In the genomic region with DNA sequence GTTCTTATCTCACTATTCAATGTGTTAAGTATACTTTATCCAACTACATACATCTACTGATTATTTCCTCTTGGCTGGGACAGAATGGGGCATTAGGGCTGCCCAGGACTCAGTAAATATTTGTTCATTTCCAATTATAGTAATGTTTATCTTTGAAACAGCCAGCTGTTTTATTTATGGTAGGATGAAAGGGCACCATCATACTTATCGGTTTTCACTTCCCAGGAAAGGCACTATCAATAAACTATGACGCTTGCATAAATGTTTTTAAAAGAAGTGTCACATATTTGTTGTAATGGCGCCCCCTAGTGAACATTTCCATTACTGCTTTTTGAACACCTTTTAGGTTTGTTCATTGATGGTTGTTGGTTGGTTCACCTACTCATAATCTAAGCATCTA, we compare ENCODE assay signal across 7 mouse cellular contexts. TPM values are rescaled to one million over a fixed set of nuclear protein-coding genes. Genes with fewer than 3 reads are reported as not detected.
DNase-seq lines count a peak whose midpoint lies in the region; ATAC-seq and TF ChIP-seq lines count a peak whose summit lies in the region.

No protein-coding gene starts in this region.

- no peak for TF ChIP-seq POLR2A in CH12.LX (IDR thresholded peaks at IDR 0.05; ENCODE audit: low read depth, low read length)

- TF ChIP-seq RAD21 in CH12.LX (IDR thresholded peaks at IDR 0.05; ENCODE audit: low read depth, low read length): no peak; the same call in none of the 2 replicates

- no peak overlapping the region for H3K9ac ChIP-seq in CH12.LX (ENCODE audit: insufficient read depth, low read depth)

- DNase-seq in kidney, postnatal 36 days: peak; percentile 46 to 57
- no peak for DNase-seq in kidney, adult 8-10 months
- peak; percentile 0 for DNase-seq in CH12.LX (ENCODE audit: extremely low read depth)
- peak; percentile 27 for DNase-seq in MN1 (ENCODE audit: low spot score)
- DNase-seq in heart, postnatal 4 days: peak; percentile 23
- DNase-seq in retina, postnatal 1 day: peak; percentile 63

- no peak for ATAC-seq in granulocyte monocyte progenitor cell, adult 5-6 weeks (replicated peaks; ENCODE audit: poor library complexity, severe bottlenecking)

- in situ Hi-C loops in CH12.LX (cut with MboI; ENCODE audit: low pct_ligation_motif_present, low pct_unique_long_range_greater_than_20kb, low sequenced_read_pairs): no loop called here

- no peaks in the 10 kb centered on the region for H3K4me1 ChIP-seq in CH12.LX (ENCODE audit: control insufficient read depth in 1 of 2, insufficient read depth in 2 of 2)

- H3K36me3 ChIP-seq in CH12.LX (replicated peaks in 1 of 2; ENCODE audit: control insufficient read depth in 1 of 2, insufficient read depth in 1 of 2, low read length in 1 of 2): no peaks in the 10 kb centered on the region

- no peak overlapping the region for H3K4me2 ChIP-seq in CH12.LX (ENCODE audit: insufficient read depth, low read depth, poor library complexity, severe bottlenecking)

- H3K27ac ChIP-seq in CH12.LX (ENCODE audit: insufficient read depth, low read depth): no peak overlapping the region

- H3K27me3 ChIP-seq in CH12.LX (replicated peaks): no peaks in the 10 kb centered on the region

- H3K79me2 ChIP-seq in CH12.LX (replicated peaks; ENCODE audit: control insufficient read depth, extremely low read depth, insufficient read depth, poor library complexity, severe bottlenecking): no peaks in the 10 kb centered on the region

- dilution Hi-C loops in CH12.LX (cut with MboI; ENCODE audit: extremely low pct_ligation_motif_present, extremely low pct_unique_long_range_greater_than_20kb, low sequenced_read_pairs): no loop called here

- peak in 1 of 2 experiments; percentile 12; a peak in 1 of 4 replicates for TF ChIP-seq CTCF in CH12.LX (conservative IDR thresholded peaks at IDR 0.05 in 1 of 2, IDR thresholded peaks at IDR 0.05 in 1 of 2; ENCODE audit: low read depth in 2 of 2, low read length in 2 of 2)

- no peak overlapping the region for H3K4me3 ChIP-seq in CH12.LX (replicated peaks in 1 of 3; ENCODE audit: low read depth in 2 of 3, low read length in 2 of 3, poor library complexity in 1 of 3)

- peaks cover 69% of the 10 kb centered on the region for H3K9me3 ChIP-seq in CH12.LX (replicated peaks; ENCODE audit: low read length)

- no peak for TF ChIP-seq EP300 in CH12.LX (IDR thresholded peaks at IDR 0.05; ENCODE audit: low read length)

TF ChIP-seq in CH12.LX, 34 proteins besides CTCF, POLR2A, EP300 and RAD21:
- TF ChIP-seq RCOR1 (conservative IDR thresholded peaks at IDR 0.05; ENCODE audit: low read depth, low read length) (no peak), TBP (conservative IDR thresholded peaks at IDR 0.05; ENCODE audit: low read depth, low read length) (no peak), SIN3A (IDR thresholded peaks at IDR 0.05; ENCODE audit: low read length) (no peak), ZC3H11A (IDR thresholded peaks at IDR 0.05; ENCODE audit: low read depth, low read length) (no peak), MAFK (IDR thresholded peaks at IDR 0.05; ENCODE audit: insufficient replicate concordance, low read length) (no peak), POLR2AphosphoS2 (IDR thresholded peaks at IDR 0.05; ENCODE audit: low read depth, low read length) (no peak), TCF12 (IDR thresholded peaks at IDR 0.05; ENCODE audit: low read depth, low read length) (no peak), ZKSCAN1 (IDR thresholded peaks at IDR 0.05; ENCODE audit: borderline replicate concordance, low read depth, low read length) (no peak), E2F4 (IDR thresholded peaks at IDR 0.05; ENCODE audit: insufficient replicate concordance, low read depth, low read length) (no peak), IRF4 (IDR thresholded peaks at IDR 0.05; ENCODE audit: low read depth, low read length) (no peak), MYC (IDR thresholded peaks at IDR 0.05; ENCODE audit: low read depth, low read length) (no peak), JUND (conservative IDR thresholded peaks at IDR 0.05; ENCODE audit: low read depth, low read length) (no peak), MEF2A (IDR thresholded peaks at IDR 0.05; ENCODE audit: borderline replicate concordance, low read depth, low read length) (no peak), MAZ (IDR thresholded peaks at IDR 0.05; ENCODE audit: low read depth, low read length) (no peak), USF2 (conservative IDR thresholded peaks at IDR 0.05; ENCODE audit: low read depth, low read length) (no peak), MXI1 (IDR thresholded peaks at IDR 0.05; ENCODE audit: low read depth, low read length) (no peak), PAX5 (IDR thresholded peaks at IDR 0.05; ENCODE audit: low read length) (no peak), CHD2 (IDR thresholded peaks at IDR 0.05; ENCODE audit: low read length) (no peak), JUN (IDR thresholded peaks at IDR 0.05; ENCODE audit: insufficient read depth, low read depth, low read length) (no peak)

RNA-seq across cellular contexts. Expression of a gene that starts 35.8 kb away (rescaled TPM):
- not detected in 2 replicates for total RNA-seq in CH12.LX (2012; rRNA removed)
- total RNA-seq in CH12.LX (2014; rRNA removed): not detected in 2 replicates
- polyA plus RNA-seq in CH12.LX (2012; ENCODE audit: insufficient read length, low read depth): not detected in 2 replicates
- total RNA-seq in heart, postnatal 4 days (2021): not detected
- not detected in 2 replicates for total RNA-seq in granulocyte monocyte progenitor cell, adult 5-6 weeks (2014; fragmentation: Nextera tagmentation)
- total RNA-seq in granulocyte monocyte progenitor cell, adult 5-6 weeks (2017): not detected in 2 replicates

Comparison
In these comparisons a context has a peak if more than half of its experiments do, and no peak if none do; other contexts are left out.
1. DNase-seq: peak in kidney, postnatal 36 days (2 of 2), CH12.LX (single experiment), MN1 (single experiment), heart, postnatal 4 days (single experiment) and retina, postnatal 1 day (single experiment); none in kidney, adult 8-10 months (0 of 2).